Mouse (Mus musculus): ENCODE results near the gene Sept5. TPM values are rescaled to one million over a fixed set of nuclear protein-coding genes. Genes with fewer than 3 reads are reported as not detected.

The Sept5 gene
- polyA plus RNA-seq, 1 experiment from 2014 or later = 8.4 TPM

DNA sequence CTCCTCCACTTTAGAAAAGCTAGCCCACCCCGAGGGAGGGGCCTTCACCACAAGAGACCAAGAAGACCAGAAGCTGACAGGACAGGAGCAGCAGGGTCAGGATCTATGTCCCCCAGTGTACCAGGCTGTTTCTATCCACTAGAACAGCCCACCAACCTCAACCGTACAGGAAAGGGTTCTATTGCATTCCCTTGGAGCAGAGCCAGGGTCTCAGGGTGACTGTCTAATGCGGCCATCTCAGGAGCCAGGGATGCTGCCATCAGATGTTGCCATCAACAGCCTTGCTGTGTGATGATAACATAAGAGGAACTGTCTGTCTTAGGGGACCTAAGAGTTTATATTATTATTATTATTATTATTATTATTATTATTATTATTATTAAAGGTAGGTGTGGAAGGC lies 52.7 kb downstream of the Sept5 start:
- no peak overlapping the region for H3K27ac ChIP-seq (ENCODE audit: low read length)
- H3K27me3 ChIP-seq (ENCODE audit: control insufficient read depth, insufficient read depth, low read length) = peaks cover 32% of the 10 kb centered on the region
- no peak overlapping the region for H3K9ac ChIP-seq (ENCODE audit: low read length)
- 36% methylated on average over 3 of the region's 3 CpGs for WGBS
- ATAC-seq (replicated peaks; ENCODE audit: extremely low read depth, insufficient read depth, low FRiP score) = no peak
- H3K36me3 ChIP-seq (ENCODE audit: control insufficient read depth, insufficient read depth) = no peaks in the 10 kb centered on the region
- peaks cover 10% of the 10 kb centered on the region for H3K4me1 ChIP-seq (ENCODE audit: control insufficient read depth, insufficient read depth, low read length)
- H3K4me3 ChIP-seq (ENCODE audit: low read length) = no peak overlapping the region
- no peak overlapping the region for H3K4me2 ChIP-seq (ENCODE audit: low read depth, low read length)
- no peaks in the 10 kb centered on the region for H3K9me3 ChIP-seq (replicated peaks; ENCODE audit: control insufficient read depth, low read length)

DNA sequence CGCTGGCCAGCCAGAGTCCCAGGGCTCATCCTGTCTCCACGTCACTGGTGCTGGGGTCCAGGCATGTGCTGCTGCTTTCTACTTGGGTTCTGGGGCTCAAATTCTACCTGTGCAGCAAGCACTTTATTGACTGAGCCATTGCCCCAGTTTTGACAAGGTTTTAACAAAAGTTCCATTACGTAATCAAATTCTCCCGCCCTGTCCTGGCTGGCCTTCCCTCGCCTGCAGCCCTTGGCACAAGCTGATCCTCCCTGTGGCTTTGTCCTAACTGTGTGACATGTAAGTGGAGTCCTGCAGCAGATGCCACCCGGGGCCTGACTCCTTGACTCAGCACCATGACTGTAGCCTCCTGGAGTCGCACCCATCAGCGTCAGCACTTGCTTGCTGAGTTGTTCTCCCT lies 55.6 kb downstream of the Sept5 start:
- H3K36me3 ChIP-seq (ENCODE audit: control insufficient read depth, insufficient read depth) = no peaks in the 10 kb centered on the region
- no peak overlapping the region for H3K4me3 ChIP-seq (ENCODE audit: low read length)
- no peak overlapping the region for H3K9ac ChIP-seq (ENCODE audit: low read length)
- no peak for ATAC-seq (replicated peaks; ENCODE audit: extremely low read depth, insufficient read depth, low FRiP score)
- H3K9me3 ChIP-seq (replicated peaks; ENCODE audit: control insufficient read depth, low read length) = 0 out of 2 replicates have a peak, but pooled peaks cover 4% of the 10 kb centered on the region
- 69% methylated on average over 8 of the region's 8 CpGs for whole genome bisulfite sequencing
- H3K4me1 ChIP-seq (ENCODE audit: control insufficient read depth, insufficient read depth, low read length) = no peaks in the 10 kb centered on the region
- no peak overlapping the region for H3K4me2 ChIP-seq (ENCODE audit: low read depth, low read length)
- H3K27me3 ChIP-seq (ENCODE audit: control insufficient read depth, insufficient read depth, low read length) = peaks cover 7% of the 10 kb centered on the region; the same call in 1 of the 2 replicates
- no peak overlapping the region for H3K27ac ChIP-seq (ENCODE audit: low read length)

Other genes with a start within 250 kb of the Sept5 start
- gene Txnrd2, start 203.6 kb downstream of the Sept5 start, polyA plus RNA-seq (2015; fragmentation: Nextera tagmentation; extraction: Ambion mirVana) = 38.4 and 39.6 TPM in 2 replicates
- gene Comt, start 203.1 kb downstream of the Sept5 start, polyA plus RNA-seq (2015; fragmentation: Nextera tagmentation; extraction: Ambion mirVana) = 128 and 142 TPM in 2 replicates
- 12.7 TPM in 2 replicates for gene Gnb1l, start 131.2 kb downstream of the Sept5 start, polyA plus RNA-seq (2015; fragmentation: Nextera tagmentation; extraction: Ambion mirVana)
- gene Rtl10, start 131.1 kb downstream of the Sept5 start, polyA plus RNA-seq (2015; fragmentation: Nextera tagmentation; extraction: Ambion mirVana) = 2.0 and 2.7 TPM in 2 replicates
- gene Tbx1, start 39.3 kb downstream of the Sept5 start, polyA plus RNA-seq (2015; fragmentation: Nextera tagmentation; extraction: Ambion mirVana) = 0.47 and 1.5 TPM in 2 replicates
- gene Gp1bb, start 7.6 kb downstream of the Sept5 start, polyA plus RNA-seq (2015; fragmentation: Nextera tagmentation; extraction: Ambion mirVana) = 2.4 and 3.4 TPM in 2 replicates
- gene Gm49601, start 3.5 kb downstream of the Sept5 start, polyA plus RNA-seq (2015; fragmentation: Nextera tagmentation; extraction: Ambion mirVana) = 0.63 and 0.66 TPM in 2 replicates
- 32.1 and 38.8 TPM in 2 replicates for gene Cldn5, start 146.9 kb upstream of the Sept5 start, polyA plus RNA-seq (2015; fragmentation: Nextera tagmentation; extraction: Ambion mirVana)
- gene Ufd1, start 181.8 kb upstream of the Sept5 start, polyA plus RNA-seq (2015; fragmentation: Nextera tagmentation; extraction: Ambion mirVana) = 67.9 and 75.5 TPM in 2 replicates
- 37.6 and 39.2 TPM in 2 replicates for gene Cdc45, start 182.0 kb upstream of the Sept5 start, polyA plus RNA-seq (2015; fragmentation: Nextera tagmentation; extraction: Ambion mirVana)
- 39.6 and 40.0 TPM in 2 replicates for gene 2510002D24Rik, start 206.6 kb upstream of the Sept5 start, polyA plus RNA-seq (2015; fragmentation: Nextera tagmentation; extraction: Ambion mirVana)
- not detected in 2 replicates for gene Gm28539, start 206.6 kb upstream of the Sept5 start, polyA plus RNA-seq (2015; fragmentation: Nextera tagmentation; extraction: Ambion mirVana)
- gene Mrpl40, start 246.9 kb upstream of the Sept5 start, polyA plus RNA-seq (2015; fragmentation: Nextera tagmentation; extraction: Ambion mirVana) = 94.4 and 110 TPM in 2 replicates
- 8.0 and 9.0 TPM in 2 replicates for gene Hira, start 247.1 kb upstream of the Sept5 start, polyA plus RNA-seq (2015; fragmentation: Nextera tagmentation; extraction: Ambion mirVana)

All from heart, embryonic 16.5 days (tissue).